Mouse (Mus musculus) erythroid progenitor cell, adult 5-6 weeks (primary cell): ENCODE measurements around the gene Nos1. TPM values are rescaled to one million over a fixed set of nuclear protein-coding genes. Genes with fewer than 3 reads are reported as not detected.

Experiments used
- ATAC-seq: replicated peaks from 2 replicates; pipeline ENCODE4 v1.8.0; 2016; ENCODE audit warnings: moderate number of reproducible peaks, mild to moderate bottlenecking, moderate TSS enrichment, inconsistent platforms; ENCODE audit not compliant: poor library complexity, low FRiP score, severe bottlenecking
- total RNA-seq, 2 experiments: library from RNA; stranded (forward) in 1 of 2; stranded (reverse) in 1 of 2; fragments of 150-400 nt in 1 of 2; fragments of 186-747, 209-891 nt in 1 of 2; gene quantifications; 2 replicates each; pipeline versions ENCODE4 v1.2.3 to v1.2.4; 2015 to 2017; ENCODE audit warnings: low replicate concordance in 2 of 2

The Nos1 gene
- total RNA-seq, 2 experiments from 2014 or later: not detected

DNA sequence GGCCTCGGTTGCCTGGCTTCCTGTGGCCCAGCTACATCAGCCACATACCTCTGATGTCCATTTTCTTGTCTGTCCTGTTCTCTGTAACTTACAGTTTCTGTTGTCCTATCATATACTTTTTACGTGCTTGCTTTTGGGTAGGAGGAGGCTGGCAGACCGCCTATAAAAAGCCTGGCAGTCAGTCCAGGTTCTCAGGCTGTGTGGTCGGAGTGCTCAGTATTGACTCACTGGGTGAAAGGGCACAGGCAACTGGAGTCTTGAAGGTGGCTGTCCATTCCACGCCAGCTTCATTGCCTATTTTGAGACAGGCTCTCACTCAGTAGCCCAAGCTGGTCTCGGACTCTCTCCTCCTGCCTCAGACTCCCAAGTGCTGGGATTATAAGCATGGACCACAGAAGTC lies 208.9 kb downstream of the Nos1 start:
- no peak for ATAC-seq

DNA sequence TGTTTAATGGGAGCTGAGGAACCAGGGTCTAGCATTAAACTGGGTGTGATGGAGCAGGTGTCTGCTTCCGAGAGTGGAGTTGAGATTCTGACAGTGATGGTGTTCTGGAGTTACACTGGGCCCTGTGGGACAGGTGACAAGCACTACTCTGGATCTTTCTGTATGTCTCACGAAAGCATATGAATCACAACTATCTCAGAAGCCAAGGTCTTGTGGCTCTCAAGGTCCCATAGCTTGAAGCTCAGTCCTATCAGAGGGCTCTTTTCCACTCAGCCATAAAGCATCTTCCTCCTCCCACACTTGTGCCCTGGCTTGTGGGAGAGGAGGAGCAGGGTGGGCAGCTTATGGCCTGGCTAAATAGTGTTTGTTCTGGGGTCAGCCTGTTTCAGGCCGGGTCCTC lies 210.1 kb downstream of the Nos1 start:
- ATAC-seq: no peak

DNA sequence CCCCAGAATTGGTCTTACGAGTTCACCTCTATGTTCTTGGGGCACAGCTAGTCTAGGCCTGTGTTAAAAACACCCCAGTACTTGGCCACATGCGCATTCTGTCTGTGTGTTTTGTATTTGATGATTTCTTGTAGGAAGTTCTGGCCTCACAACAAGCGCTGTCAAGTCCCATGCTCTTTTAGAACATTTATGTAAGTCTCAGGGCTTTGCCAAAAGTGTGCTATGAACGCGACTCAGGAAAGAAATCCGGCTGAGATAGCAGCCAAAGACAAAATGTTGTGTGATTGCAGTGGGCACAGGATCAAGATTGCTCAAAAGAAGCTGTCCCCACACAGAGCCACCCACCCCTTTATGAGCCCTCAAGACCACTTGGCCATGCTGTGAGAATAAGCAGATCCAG lies 212.7 kb downstream of the Nos1 start:
- no peak for ATAC-seq

DNA sequence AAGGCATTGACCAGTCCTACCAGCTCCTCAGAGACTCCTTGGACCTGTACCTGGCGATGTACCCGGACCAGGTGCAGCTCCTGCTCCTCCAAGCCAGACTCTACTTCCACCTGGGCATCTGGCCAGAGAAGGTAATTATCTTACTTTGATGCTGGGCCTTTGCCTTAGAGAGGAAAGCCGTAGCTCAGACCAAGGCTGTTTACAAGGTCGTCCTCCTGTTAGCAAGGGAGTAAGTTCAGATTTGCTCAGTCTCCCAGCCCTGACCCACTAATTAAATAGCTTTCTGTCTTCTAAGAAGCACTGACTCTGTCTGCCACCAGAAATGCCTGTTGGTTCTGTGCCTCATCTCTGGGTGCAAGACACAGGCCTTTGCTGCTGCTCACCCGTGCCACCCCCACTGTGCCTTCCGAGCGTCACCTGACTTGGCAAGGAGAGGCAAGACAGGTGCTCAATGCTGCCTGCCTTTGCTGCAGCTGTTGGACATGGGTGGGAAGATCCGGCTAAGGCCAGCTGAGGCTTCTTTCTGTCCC lies 214.6 kb downstream of the Nos1 start:
- no peak for ATAC-seq

DNA sequence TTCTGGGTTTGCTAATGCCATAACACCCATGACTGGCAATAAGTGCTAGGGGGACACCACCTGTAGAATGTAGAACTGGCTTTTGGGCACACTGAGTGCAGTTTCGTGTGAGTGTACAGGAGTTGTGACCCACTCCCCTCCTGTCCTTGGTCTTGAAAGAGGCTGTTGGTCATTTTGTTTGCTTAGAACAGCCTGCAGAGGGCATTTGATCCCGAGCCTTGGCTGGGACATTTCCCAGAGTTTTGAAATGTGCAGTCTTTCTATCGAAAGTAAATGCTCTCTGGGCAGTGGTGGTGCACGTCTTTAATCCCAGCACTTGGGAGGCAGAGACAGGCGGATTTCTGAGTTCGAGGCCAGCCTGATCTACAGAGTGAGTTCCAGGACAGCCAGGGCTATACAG lies 215.1 kb downstream of the Nos1 start:
- no peak for ATAC-seq

DNA sequence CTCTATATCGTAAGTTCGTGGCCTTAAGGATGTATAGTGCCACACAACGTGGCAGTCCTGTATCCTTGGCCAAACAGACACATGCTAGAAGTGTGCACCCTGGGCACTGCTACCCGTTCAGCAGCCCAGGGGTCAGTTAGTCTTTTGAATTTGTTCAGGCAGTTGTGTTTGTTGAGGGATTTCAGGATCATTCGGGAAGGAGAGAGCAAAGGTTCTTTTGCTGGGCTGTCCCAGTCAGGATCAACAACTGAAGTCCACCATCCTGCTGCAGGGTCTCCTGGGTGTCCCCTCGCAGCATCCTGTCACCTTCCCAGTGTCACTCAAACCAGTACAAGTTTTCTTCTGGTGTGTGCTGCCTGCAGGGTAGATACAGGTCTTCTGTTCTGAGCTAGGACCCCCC lies 215.7 kb downstream of the Nos1 start:
- no peak for ATAC-seq

DNA sequence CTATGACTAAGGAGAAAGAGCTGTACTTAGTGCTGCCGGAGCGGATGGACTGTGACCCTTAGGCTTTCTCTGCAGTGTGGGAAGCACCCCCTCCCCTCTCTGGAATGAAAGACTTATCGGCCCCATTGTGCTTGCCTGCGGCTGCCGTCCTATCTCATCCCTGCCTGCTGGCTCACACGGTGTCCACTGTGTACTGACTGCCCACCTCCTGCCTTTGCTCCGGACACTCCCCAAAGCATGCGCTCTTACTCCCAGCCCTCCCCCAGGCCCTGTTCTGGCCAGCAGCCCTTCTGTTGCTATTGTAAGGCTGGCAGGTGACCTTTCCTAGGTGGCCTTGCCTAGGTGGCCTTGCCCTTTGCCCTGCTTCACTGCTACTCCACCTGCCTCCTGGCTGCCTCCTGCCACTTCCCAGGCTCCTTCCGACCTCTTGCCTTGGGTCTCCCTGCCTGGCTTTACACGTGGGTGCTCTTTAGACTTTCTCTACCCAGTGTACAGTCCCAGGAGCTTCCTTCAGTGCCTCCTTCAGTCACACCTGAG lies 216.7 kb downstream of the Nos1 start:
- ATAC-seq: no peak

DNA sequence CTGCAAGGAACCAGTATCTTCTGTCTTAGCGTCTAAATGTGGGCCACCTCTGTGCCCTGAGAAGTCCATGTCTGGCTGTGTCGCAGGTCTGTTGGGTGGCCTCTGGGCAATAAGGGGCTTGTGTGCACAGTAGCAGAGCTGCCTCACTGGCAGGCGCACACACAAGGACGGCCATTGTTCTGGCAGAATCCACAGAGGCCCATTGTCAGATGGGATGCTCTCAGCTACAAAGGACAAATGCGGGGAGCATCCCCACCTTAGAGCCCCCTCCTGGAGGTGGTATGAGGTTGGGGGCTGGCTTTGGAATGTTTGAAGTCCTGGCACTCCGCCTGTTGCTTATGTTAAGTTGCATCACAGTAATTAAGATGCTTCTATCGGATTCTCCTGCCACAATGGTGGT lies 218.2 kb downstream of the Nos1 start:
- ATAC-seq: no peak

DNA sequence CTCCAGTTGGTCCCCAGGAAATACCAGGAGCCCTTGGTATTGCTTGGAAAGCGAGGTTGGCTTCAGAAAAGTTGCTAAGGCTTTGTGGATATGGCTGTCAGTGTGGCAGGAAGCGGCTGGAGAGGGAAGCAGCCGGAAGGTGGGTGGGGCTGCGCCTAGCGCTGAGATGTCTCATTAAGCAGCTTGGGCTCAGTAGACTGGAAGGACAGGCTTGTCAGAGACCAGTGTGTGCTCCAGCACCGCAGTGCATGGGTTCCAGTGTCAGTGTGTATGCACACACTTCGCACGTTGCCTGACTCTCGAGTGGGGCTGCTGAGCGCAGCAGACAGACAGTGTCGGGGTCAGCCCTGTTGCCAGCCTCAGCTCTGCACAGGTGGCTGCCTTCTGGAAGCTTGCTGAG lies 218.8 kb downstream of the Nos1 start:
- no peak for ATAC-seq

DNA sequence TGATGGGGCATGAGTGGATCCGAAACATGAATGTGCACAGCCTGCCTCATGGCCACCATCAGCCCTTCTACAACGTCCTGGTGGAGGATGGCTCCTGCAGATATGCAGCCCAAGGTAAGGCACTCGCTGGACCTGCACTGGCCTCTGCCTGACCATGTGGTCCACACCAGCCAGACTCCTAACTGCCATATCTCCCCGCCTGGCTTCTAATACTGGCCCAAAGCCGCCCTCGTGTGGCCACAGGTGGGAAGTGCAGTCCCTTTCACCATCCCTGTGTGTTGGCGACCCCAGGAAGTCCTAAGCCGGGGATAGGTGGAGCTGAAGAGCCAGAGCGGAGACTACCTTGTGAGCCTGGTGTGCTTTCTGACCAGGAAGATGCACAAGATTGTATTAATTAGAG lies 221.2 kb downstream of the Nos1 start:
- ATAC-seq: 0 out of 2 replicates have a peak, but pooled peaks have one; percentile 32

DNA sequence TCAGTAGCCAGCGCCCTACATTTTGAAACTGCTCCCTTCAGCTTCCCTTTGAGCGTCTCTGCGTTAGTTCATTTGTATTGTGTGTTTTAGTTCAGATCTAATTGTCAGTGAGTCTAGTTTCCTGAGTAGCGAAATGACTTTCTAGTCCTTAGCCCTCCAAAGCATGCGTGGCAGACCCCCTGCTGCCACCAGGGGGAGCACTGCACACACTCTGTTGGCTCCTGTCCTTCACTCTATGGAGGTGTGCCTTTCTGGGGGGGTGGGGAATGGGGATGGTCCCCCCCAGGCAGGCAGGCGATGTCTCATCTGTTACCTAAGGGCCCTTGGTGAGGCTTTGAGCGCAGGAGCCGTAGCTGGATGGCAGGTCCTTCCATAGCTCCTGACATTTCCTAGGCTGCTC lies 223.8 kb downstream of the Nos1 start:
- ATAC-seq: peak; percentile 41; the same call in 1 of the 2 replicates

DNA sequence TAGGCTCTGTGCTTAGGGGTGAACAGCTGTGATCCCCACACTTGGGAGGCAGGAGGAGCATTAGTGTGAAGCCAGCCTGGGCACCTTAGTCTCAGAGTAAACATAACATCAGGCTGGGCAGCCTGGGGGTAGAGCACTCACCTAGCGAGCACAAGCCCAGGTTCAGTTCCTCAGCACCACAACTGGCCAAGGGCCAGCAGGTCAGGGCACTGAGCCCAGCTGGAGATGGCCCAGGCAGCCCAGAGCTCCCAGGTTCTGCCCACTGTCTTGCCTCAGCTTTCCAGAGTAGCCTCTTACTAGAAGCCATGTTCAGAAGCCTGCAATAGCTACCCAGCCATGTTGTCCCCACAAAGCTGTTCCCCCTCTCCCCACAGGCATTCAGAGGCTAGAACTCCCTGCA lies 224.9 kb downstream of the Nos1 start:
- ATAC-seq: no peak

DNA sequence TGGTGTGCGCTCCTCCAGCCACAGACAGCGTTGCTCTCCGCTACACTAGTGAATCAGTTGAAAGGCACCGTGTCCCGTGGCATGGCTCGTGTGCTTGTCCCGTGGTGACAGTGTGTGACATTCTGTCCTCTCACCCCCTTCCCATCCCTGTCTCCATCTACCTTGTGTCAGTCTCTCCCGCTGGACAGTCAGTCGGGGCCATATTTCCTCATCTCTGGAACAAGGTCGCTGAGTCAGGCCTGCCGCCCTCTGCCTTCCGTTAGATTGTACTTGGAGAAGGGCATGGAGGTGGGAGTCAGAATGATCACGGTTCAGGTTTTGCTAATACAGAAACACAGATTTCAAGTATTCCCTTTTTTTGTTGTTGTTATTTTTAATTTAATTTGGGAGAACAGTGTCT lies 227.5 kb downstream of the Nos1 start:
- ATAC-seq: no peak

Other genes with a start within 250 kb of the Nos1 start
- 6.3 TPM in 1 of 2 replicates, not detected in the other for gene Fbxo21, start 195.7 kb downstream of the Nos1 start, total RNA-seq (2015; ENCODE audit: low replicate concordance)
- 1.0 and 21.4 TPM in 2 replicates for gene Fbxo21, start 195.7 kb downstream of the Nos1 start, total RNA-seq (2017; ENCODE audit: low replicate concordance)
- gene Tesc, start 246.7 kb downstream of the Nos1 start, total RNA-seq (2015; ENCODE audit: low replicate concordance): not detected in 2 replicates
- 0.64 TPM in 1 of 2 replicates, not detected in the other for gene Tesc, start 246.7 kb downstream of the Nos1 start, total RNA-seq (2017; ENCODE audit: low replicate concordance)